In the genomic region with DNA sequence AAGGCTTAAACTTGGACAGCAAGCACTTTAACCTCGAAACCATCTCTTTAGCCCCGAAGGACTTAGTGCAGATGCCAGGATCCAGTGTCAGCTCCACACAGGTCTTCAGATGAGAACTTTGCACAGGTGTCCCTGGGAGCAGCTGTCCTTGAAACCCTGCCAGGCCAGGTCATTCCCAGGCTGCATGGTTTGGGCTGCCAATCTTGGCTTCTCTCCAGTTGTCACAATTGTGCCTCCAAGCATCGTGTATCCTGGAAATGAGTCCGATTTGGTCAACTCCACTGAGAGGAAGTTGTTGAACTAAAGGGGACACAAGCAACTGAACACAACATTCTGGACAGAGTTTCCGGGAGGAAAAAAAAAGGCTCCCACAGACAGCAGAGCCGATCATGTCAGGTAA, we compare ENCODE assay signal across 16 mouse cellular contexts. TPM values are rescaled to one million over a fixed set of nuclear protein-coding genes. Genes with fewer than 3 reads are reported as not detected.
DNase-seq lines count a peak whose midpoint lies in the region; ATAC-seq lines count a peak whose summit lies in the region.
"Had no signal": no experiment of that assay in that cellular context is flagged by ENCODE, and none has a peak within 500 bp of the region (broad histone marks: within the 10 kb centered on the region; RNA-seq: fewer than 3 reads in every experiment).

No protein-coding gene starts in this region.

- peak; percentile 23 for DNase-seq in adrenal gland, postnatal 14 days
- no peak for DNase-seq in adrenal gland, postnatal 4 days (ENCODE audit: low spot score in 2 of 2)
- peak; percentile 48 for DNase-seq in kidney, adult 18-20 months
- DNase-seq in heart, embryonic 10.5 days (ENCODE audit: low spot score), result peak; percentile 69
- DNase-seq in kidney, postnatal 14 days, result peak; percentile 56
- no peak for DNase-seq in c-Kit-positive CD71-positive TER-119-positive erythroid progenitor cells, embryonic 14.5 days (ENCODE audit: low spot score)
- DNase-seq in hindbrain, embryonic 14.5 days (ENCODE audit: low spot score), result no peak
- DNase-seq: cerebellum, adult 8-10 months; liver, postnatal 0 days; right cerebral cortex, postnatal 25 days; thymus, adult 2 months had no signal

- no peak overlapping the region for H3K4me2 ChIP-seq in kidney, embryonic 16.5 days (replicated peaks; ENCODE audit: low read depth, low read length)
- H3K4me2 ChIP-seq in hindbrain, embryonic 14.5 days (replicated peaks), result no peak overlapping the region
- H3K4me2 ChIP-seq: limb, embryonic 12.5 days had no signal

- no peaks in the 10 kb centered on the region for H3K9me3 ChIP-seq in kidney, embryonic 16.5 days (ENCODE audit: low read length)
- no peaks in the 10 kb centered on the region for H3K9me3 ChIP-seq in heart, embryonic 10.5 days
- H3K9me3 ChIP-seq in hindbrain, embryonic 14.5 days (ENCODE audit: control insufficient read depth, low read length), result no peaks in the 10 kb centered on the region
- H3K9me3 ChIP-seq: limb, embryonic 12.5 days had no signal

- H3K4me3 ChIP-seq in kidney, embryonic 16.5 days (ENCODE audit: low read length), result no peak overlapping the region
- H3K4me3 ChIP-seq in heart, embryonic 10.5 days, result no peak overlapping the region
- H3K4me3 ChIP-seq in hindbrain, embryonic 14.5 days (replicated peaks; ENCODE audit: low read length), result no peak overlapping the region
- H3K4me3 ChIP-seq: limb, embryonic 12.5 days had no signal

- no peak overlapping the region for H3K9ac ChIP-seq in kidney, embryonic 16.5 days (replicated peaks; ENCODE audit: low read length)
- H3K9ac ChIP-seq in hindbrain, embryonic 14.5 days, result no peak overlapping the region
- H3K9ac ChIP-seq: limb, embryonic 12.5 days; liver, postnatal 0 days had no signal

- ATAC-seq in kidney, embryonic 16.5 days (ENCODE audit: low FRiP score, low TSS enrichment), result no peak
- ATAC-seq in hindbrain, embryonic 14.5 days (ENCODE audit: low FRiP score), result no peak
- ATAC-seq: hindbrain, postnatal 0 days; liver, postnatal 0 days had no signal

- peaks cover 38% of the 10 kb centered on the region for H3K4me1 ChIP-seq in kidney, embryonic 16.5 days (ENCODE audit: insufficient read depth, low read length)
- peaks cover 22% of the 10 kb centered on the region for H3K4me1 ChIP-seq in heart, embryonic 10.5 days
- peaks cover 15% of the 10 kb centered on the region for H3K4me1 ChIP-seq in hindbrain, embryonic 14.5 days (replicated peaks; ENCODE audit: control insufficient read depth, insufficient read depth, low read length)

- no peaks in the 10 kb centered on the region for H3K36me3 ChIP-seq in kidney, embryonic 16.5 days (ENCODE audit: insufficient read depth, low read length)
- no peaks in the 10 kb centered on the region for H3K36me3 ChIP-seq in heart, embryonic 10.5 days
- no peaks in the 10 kb centered on the region for H3K36me3 ChIP-seq in hindbrain, embryonic 14.5 days (replicated peaks; ENCODE audit: control insufficient read depth, insufficient read depth)
- H3K36me3 ChIP-seq: limb, embryonic 12.5 days had no signal

- no peaks in the 10 kb centered on the region for H3K27me3 ChIP-seq in kidney, embryonic 16.5 days (ENCODE audit: insufficient read depth, low read length)
- peaks cover 22% of the 10 kb centered on the region for H3K27me3 ChIP-seq in heart, embryonic 10.5 days (ENCODE audit: insufficient read depth, poor library complexity, severe bottlenecking)
- no peaks in the 10 kb centered on the region for H3K27me3 ChIP-seq in hindbrain, embryonic 14.5 days (ENCODE audit: control insufficient read depth, insufficient read depth, low read length)
- H3K27me3 ChIP-seq: limb, embryonic 12.5 days had no signal

- WGBS in kidney, embryonic 16.5 days, result 42% methylated on average over 6 of the region's 6 CpGs
- WGBS in heart, embryonic 10.5 days, result 79% methylated on average over 6 of the region's 6 CpGs
- 79% methylated on average over 6 of the region's 6 CpGs for WGBS in hindbrain, embryonic 14.5 days

- no peak overlapping the region for H3K27ac ChIP-seq in kidney, embryonic 16.5 days (ENCODE audit: low read length)
- H3K27ac ChIP-seq in heart, embryonic 10.5 days, result no peak overlapping the region
- H3K27ac ChIP-seq in hindbrain, embryonic 14.5 days, result no peak overlapping the region
- H3K27ac ChIP-seq: hindbrain, postnatal 0 days; limb, embryonic 12.5 days had no signal

RNA-seq across cellular contexts. Expression of a gene that starts 8.4 kb away (rescaled TPM):
- total RNA-seq in adrenal gland, postnatal 14 days (2021), result not detected in 2 replicates
- total RNA-seq in adrenal gland, postnatal 4 days (2021), result not detected
- 0.34 and 0.39 TPM in 2 replicates for polyA plus RNA-seq in kidney, embryonic 16.5 days (2015; fragmentation: Nextera tagmentation; extraction: Ambion mirVana)
- 0.11 and 0.16 TPM in 2 replicates for polyA plus RNA-seq in heart, embryonic 10.5 days (2016; fragmentation: Nextera tagmentation; extraction: Ambion mirVana)
- polyA plus RNA-seq in hindbrain, embryonic 14.5 days (2014; fragmentation: Nextera tagmentation; extraction: Ambion mirVana), result 0.86 and 1.8 TPM in 2 replicates
- total RNA-seq: megakaryocyte-erythroid progenitor cell, adult 5-6 weeks had no signal
- polyA plus RNA-seq: heart, embryonic 14.5 days; limb, embryonic 12.5 days; thymus, adult 2 months had no signal

RNA-seq across cellular contexts. Expression of a gene that starts 42.2 kb away (rescaled TPM):
- 66.0 and 91.4 TPM in 2 replicates for total RNA-seq in adrenal gland, postnatal 14 days (2021)
- total RNA-seq in adrenal gland, postnatal 4 days (2021), result 10 to 100 TPM; 19.5 to 22.2 TPM
- 51.8 and 54.0 TPM in 2 replicates for polyA plus RNA-seq in kidney, embryonic 16.5 days (2015; fragmentation: Nextera tagmentation; extraction: Ambion mirVana)
- 24.7 and 25.5 TPM in 2 replicates for polyA plus RNA-seq in heart, embryonic 10.5 days (2016; fragmentation: Nextera tagmentation; extraction: Ambion mirVana)
- 10.3 and 11.1 TPM in 2 replicates for polyA plus RNA-seq in hindbrain, embryonic 14.5 days (2014; fragmentation: Nextera tagmentation; extraction: Ambion mirVana)
- total RNA-seq: megakaryocyte-erythroid progenitor cell, adult 5-6 weeks had no signal

Comparison
In these comparisons a context has a peak if more than half of its experiments do, and no peak if none do; other contexts are left out.
1. DNase-seq: peak in adrenal gland, postnatal 14 days (single experiment), kidney, adult 18-20 months (single experiment), heart, embryonic 10.5 days (single experiment) and kidney, postnatal 14 days (single experiment); none in adrenal gland, postnatal 4 days (0 of 2), c-Kit-positive CD71-positive TER-119-positive erythroid progenitor cells, embryonic 14.5 days (single experiment) and hindbrain, embryonic 14.5 days (single experiment).